Comparison of ENCODE assay signal across 8 mouse cellular contexts in genomic region chr5:123507936-123508723, GRCm38 (mm10). TPM values are rescaled to one million over a fixed set of nuclear protein-coding genes. Genes with fewer than 3 reads are reported as not detected.
DNase-seq lines count a peak whose midpoint lies in the region; ATAC-seq lines count a peak whose summit lies in the region.

No protein-coding gene starts in this region.

- H3K9me3 ChIP-seq in hindbrain, embryonic 13.5 days = no peaks in the 10 kb centered on the region

- H3K36me3 ChIP-seq in hindbrain, embryonic 13.5 days = peaks cover 26% of the 10 kb centered on the region

- peaks cover 18% of the 10 kb centered on the region; the same call in 1 of the 2 replicates for H3K27me3 ChIP-seq in hindbrain, embryonic 13.5 days

- peak; percentile 67 for DNase-seq in T-cell, adult 2 months (ENCODE audit: low spot score)
- DNase-seq in cerebellum, postnatal 10 days = peak; percentile 88 to 91
- DNase-seq in frontal cortex, postnatal 10 days (ENCODE audit: low spot score in 2 of 2) = peak; percentile 83 to 84
- peak; percentile 66 for DNase-seq in left cerebral cortex, adult 11 months (ENCODE audit: low spot score)
- peak; percentile 85 to 86 for DNase-seq in lung, postnatal 4 days
- DNase-seq in right cerebral cortex, adult 2 months (ENCODE audit: low spot score in 2 of 2) = peak; percentile 70 to 82
- DNase-seq in urinary bladder, postnatal 25 days (ENCODE audit: low spot score) = peak; percentile 69

- ATAC-seq in hindbrain, embryonic 13.5 days (ENCODE audit: low FRiP score) = peak; percentile 87

- peak overlapping the region; percentile 64 for H3K4me3 ChIP-seq in hindbrain, embryonic 13.5 days

- peak overlapping the region; percentile 76 for H3K9ac ChIP-seq in hindbrain, embryonic 13.5 days

- H3K27ac ChIP-seq in hindbrain, embryonic 13.5 days = no peak overlapping the region

- H3K4me1 ChIP-seq in hindbrain, embryonic 13.5 days (replicated peaks) = peaks cover 24% of the 10 kb centered on the region

- peak overlapping the region; percentile 77 for H3K4me2 ChIP-seq in hindbrain, embryonic 13.5 days

- 1% methylated on average over 43 of the region's 59 CpGs for WGBS in hindbrain, embryonic 13.5 days

RNA-seq across cellular contexts. Expression of gene B3gnt4, which starts 2.1 kb away (rescaled TPM):
- polyA plus RNA-seq in hindbrain, embryonic 13.5 days (2015; fragmentation: Nextera tagmentation; extraction: Ambion mirVana) = 1.1 and 1.6 TPM in 2 replicates

RNA-seq across cellular contexts. Expression of gene Diablo, which starts 15.8 kb away (rescaled TPM):
- 119 and 120 TPM in 2 replicates for polyA plus RNA-seq in hindbrain, embryonic 13.5 days (2015; fragmentation: Nextera tagmentation; extraction: Ambion mirVana)

RNA-seq across cellular contexts. Expression of gene Gm49027, which starts 17.2 kb away (rescaled TPM):
- polyA plus RNA-seq in hindbrain, embryonic 13.5 days (2015; fragmentation: Nextera tagmentation; extraction: Ambion mirVana) = 3.5 and 4.8 TPM in 2 replicates

RNA-seq across cellular contexts. Expression of gene Il31, which starts 18.8 kb away (rescaled TPM):
- polyA plus RNA-seq in hindbrain, embryonic 13.5 days (2015; fragmentation: Nextera tagmentation; extraction: Ambion mirVana) = not detected in 2 replicates

RNA-seq across cellular contexts. Expression of gene Lrrc43, which starts 19.0 kb away (rescaled TPM):
- 0.16 and 0.22 TPM in 2 replicates for polyA plus RNA-seq in hindbrain, embryonic 13.5 days (2015; fragmentation: Nextera tagmentation; extraction: Ambion mirVana)
